25 mouse cellular contexts compared by ENCODE assay signal in the genomic region with DNA sequence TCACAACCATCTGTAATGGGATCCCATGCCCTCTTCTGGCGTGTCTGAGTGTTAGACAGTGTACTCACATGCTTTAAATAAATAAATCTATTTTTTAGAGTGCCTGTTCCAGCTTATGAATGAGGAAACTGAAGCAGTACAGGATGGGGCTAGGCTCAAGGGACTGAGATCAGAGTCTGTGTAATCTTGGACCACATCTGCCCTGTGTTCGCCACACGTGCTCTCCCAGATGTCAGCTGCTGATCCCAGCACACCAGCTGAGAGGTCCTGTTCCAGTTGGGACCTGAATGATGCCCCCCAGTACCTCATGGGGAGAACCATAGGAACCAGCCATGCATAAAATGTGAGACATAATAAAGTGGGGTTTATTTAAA. TPM values are rescaled to one million over a fixed set of nuclear protein-coding genes. Genes with fewer than 3 reads are reported as not detected.
A peak's percentile ranks its signal among the peaks of the same experiment; 100 is the strongest.
DNase-seq lines count a peak whose midpoint lies in the region; ATAC-seq lines count a peak whose summit lies in the region.
"Had no signal": no experiment of that assay in that cellular context is flagged by ENCODE, and none has a peak within 500 bp of the region (broad histone marks: within the 10 kb centered on the region; RNA-seq: fewer than 3 reads in every experiment).

No protein-coding gene starts in this region.

- no peak overlapping the region for H3K9ac ChIP-seq in kidney, embryonic 15.5 days
- no peak overlapping the region for H3K9ac ChIP-seq in midbrain, embryonic 11.5 days (ENCODE audit: low read length)
- no peak overlapping the region for H3K9ac ChIP-seq in midbrain, embryonic 14.5 days (replicated peaks; ENCODE audit: low read length)
- H3K9ac ChIP-seq in embryonic facial prominence, embryonic 14.5 days (ENCODE audit: low read depth, low read length) = no peak overlapping the region
- H3K9ac ChIP-seq: forebrain, embryonic 13.5 days; limb, embryonic 15.5 days; liver, embryonic 15.5 days had no signal

- peaks cover 16% of the 10 kb centered on the region; the same call in 1 of the 2 replicates for H3K4me1 ChIP-seq in kidney, embryonic 15.5 days
- 0 out of 2 replicates have a peak, but pooled peaks cover 4% of the 10 kb centered on the region for H3K4me1 ChIP-seq in midbrain, embryonic 11.5 days (ENCODE audit: control insufficient read depth, insufficient read depth, low read length)
- H3K4me1 ChIP-seq in midbrain, embryonic 14.5 days (ENCODE audit: control insufficient read depth, insufficient read depth, low read length) = 0 out of 2 replicates have a peak, but pooled peaks cover 5% of the 10 kb centered on the region
- peaks cover 10% of the 10 kb centered on the region for H3K4me1 ChIP-seq in embryonic facial prominence, embryonic 14.5 days (ENCODE audit: control insufficient read depth, insufficient read depth, low read length)
- H3K4me1 ChIP-seq: liver, embryonic 15.5 days; megakaryocyte, embryonic 14.5 days had no signal

- peak overlapping the region; percentile 39; the same call in 1 of the 2 replicates for H3K27ac ChIP-seq in kidney, embryonic 15.5 days
- no peak overlapping the region for H3K27ac ChIP-seq in midbrain, embryonic 11.5 days (ENCODE audit: low read depth, low read length)
- no peak overlapping the region for H3K27ac ChIP-seq in midbrain, embryonic 14.5 days (replicated peaks; ENCODE audit: low read depth, low read length)
- H3K27ac ChIP-seq in embryonic facial prominence, embryonic 14.5 days (replicated peaks; ENCODE audit: low read depth, low read length) = no peak overlapping the region
- H3K27ac ChIP-seq: forebrain, embryonic 13.5 days; limb, embryonic 15.5 days; liver, embryonic 15.5 days had no signal

- no peak for ATAC-seq in kidney, embryonic 15.5 days (replicated peaks; ENCODE audit: low FRiP score)
- no peak for ATAC-seq in midbrain, embryonic 11.5 days (ENCODE audit: low FRiP score)
- ATAC-seq in midbrain, embryonic 14.5 days (ENCODE audit: low FRiP score, low TSS enrichment) = no peak
- peak; percentile 56 for ATAC-seq in embryonic facial prominence, embryonic 14.5 days (ENCODE audit: low read depth)
- ATAC-seq in granulocyte monocyte progenitor cell, adult 5-6 weeks (replicated peaks; ENCODE audit: poor library complexity, severe bottlenecking) = no peak
- ATAC-seq: intestine, postnatal 0 days had no signal

- H3K27me3 ChIP-seq in kidney, embryonic 15.5 days = no peaks in the 10 kb centered on the region
- no peaks in the 10 kb centered on the region for H3K27me3 ChIP-seq in midbrain, embryonic 11.5 days (ENCODE audit: control insufficient read depth, insufficient read depth, low read length)
- no peaks in the 10 kb centered on the region for H3K27me3 ChIP-seq in midbrain, embryonic 14.5 days (ENCODE audit: control insufficient read depth, insufficient read depth, low read length)
- H3K27me3 ChIP-seq in embryonic facial prominence, embryonic 14.5 days (replicated peaks; ENCODE audit: control insufficient read depth, insufficient read depth, low read length) = no peaks in the 10 kb centered on the region
- H3K27me3 ChIP-seq: forebrain, embryonic 13.5 days; limb, embryonic 15.5 days had no signal

- no peaks in the 10 kb centered on the region for H3K36me3 ChIP-seq in kidney, embryonic 15.5 days
- no peaks in the 10 kb centered on the region for H3K36me3 ChIP-seq in midbrain, embryonic 11.5 days (ENCODE audit: control insufficient read depth, insufficient read depth, low read length)
- H3K36me3 ChIP-seq in midbrain, embryonic 14.5 days (ENCODE audit: control insufficient read depth, insufficient read depth, low read length) = no peaks in the 10 kb centered on the region
- no peaks in the 10 kb centered on the region for H3K36me3 ChIP-seq in embryonic facial prominence, embryonic 14.5 days (ENCODE audit: control insufficient read depth, insufficient read depth, low read length)
- H3K36me3 ChIP-seq: limb, embryonic 15.5 days; liver, embryonic 15.5 days had no signal

- no peak overlapping the region for H3K4me3 ChIP-seq in kidney, embryonic 15.5 days (replicated peaks)
- H3K4me3 ChIP-seq in midbrain, embryonic 11.5 days (ENCODE audit: low read depth, low read length) = no peak overlapping the region
- H3K4me3 ChIP-seq in midbrain, embryonic 14.5 days (replicated peaks; ENCODE audit: low read depth, low read length) = no peak overlapping the region
- no peak overlapping the region for H3K4me3 ChIP-seq in embryonic facial prominence, embryonic 14.5 days (ENCODE audit: low read depth, low read length)
- H3K4me3 ChIP-seq: erythroblast, embryonic 14.5 days; forebrain, embryonic 13.5 days; limb, embryonic 15.5 days; liver, embryonic 15.5 days; megakaryocyte, embryonic 14.5 days had no signal

- no peak for DNase-seq in kidney, adult 8-10 months
- peak; percentile 68 for DNase-seq in midbrain, embryonic 11.5 days (ENCODE audit: low spot score, missing footprints)
- DNase-seq in midbrain, embryonic 14.5 days = no peak
- DNase-seq in embryonic facial prominence, embryonic 14.5 days (ENCODE audit: low spot score) = peak; percentile 10
- DNase-seq in skeletal muscle tissue, adult 2 months (ENCODE audit: low read depth, low spot score) = peak; percentile 48
- DNase-seq: adrenal gland, postnatal 36 days; B cell, adult 2 months; cerebellum, adult 11-12 months; cerebellum, postnatal 14 days; lung, postnatal 14 days; thymus, postnatal 25 days had no signal

- 37% methylated on average over 3 of the region's 3 CpGs for WGBS in kidney, embryonic 15.5 days
- 52% methylated on average over 3 of the region's 3 CpGs for WGBS in midbrain, embryonic 11.5 days
- WGBS in midbrain, embryonic 14.5 days = 39% methylated on average over 3 of the region's 3 CpGs
- WGBS in embryonic facial prominence, embryonic 14.5 days = 15% methylated on average over 3 of the region's 3 CpGs

- no peaks in the 10 kb centered on the region for H3K9me3 ChIP-seq in kidney, embryonic 15.5 days (replicated peaks)
- H3K9me3 ChIP-seq in midbrain, embryonic 11.5 days (ENCODE audit: control insufficient read depth, low read length) = no peaks in the 10 kb centered on the region
- H3K9me3 ChIP-seq in midbrain, embryonic 14.5 days (ENCODE audit: control insufficient read depth, low read length) = no peaks in the 10 kb centered on the region
- H3K9me3 ChIP-seq in embryonic facial prominence, embryonic 14.5 days (ENCODE audit: control insufficient read depth, low read length) = no peaks in the 10 kb centered on the region
- H3K9me3 ChIP-seq: forebrain, embryonic 13.5 days; liver, embryonic 15.5 days had no signal

- no peak overlapping the region for H3K4me2 ChIP-seq in kidney, embryonic 15.5 days
- no peak overlapping the region for H3K4me2 ChIP-seq in midbrain, embryonic 11.5 days
- H3K4me2 ChIP-seq in midbrain, embryonic 14.5 days (ENCODE audit: low read length) = no peak overlapping the region
- H3K4me2 ChIP-seq in embryonic facial prominence, embryonic 14.5 days (ENCODE audit: low read depth, low read length) = no peak overlapping the region
- H3K4me2 ChIP-seq: forebrain, embryonic 13.5 days; limb, embryonic 15.5 days; liver, embryonic 15.5 days had no signal

RNA-seq across cellular contexts. Expression of a gene that starts 6.4 kb away (rescaled TPM):
- polyA plus RNA-seq in kidney, embryonic 15.5 days (2015; fragmentation: Nextera tagmentation; extraction: Ambion mirVana) = 7.9 and 8.9 TPM in 2 replicates
- not detected in 2 replicates for polyA plus RNA-seq in midbrain, embryonic 11.5 days (2014; fragmentation: Nextera tagmentation; extraction: Ambion mirVana)
- polyA plus RNA-seq in midbrain, embryonic 14.5 days (2014; fragmentation: Nextera tagmentation; extraction: Ambion mirVana) = not detected in 2 replicates
- polyA plus RNA-seq in embryonic facial prominence, embryonic 14.5 days (2014; fragmentation: Nextera tagmentation; extraction: Ambion mirVana) = 0.15 TPM in 1 of 2 replicates, not detected in the other
- total RNA-seq in granulocyte monocyte progenitor cell, adult 5-6 weeks (2014; fragmentation: Nextera tagmentation) = not detected in 2 replicates
- not detected in 2 replicates for total RNA-seq in granulocyte monocyte progenitor cell, adult 5-6 weeks (2017)
- total RNA-seq: adrenal gland, postnatal 36 days; hematopoietic stem cell, adult 5-6 weeks; layer of hippocampus, postnatal 10 days had no signal
- polyA plus RNA-seq: erythroblast, embryonic 14.5 days; forebrain, embryonic 13.5 days; frontal cortex, adult 2 months; heart, embryonic 16.5 days; intestine, postnatal 0 days; limb, embryonic 15.5 days; liver, embryonic 15.5 days; neural tube, embryonic 11.5 days had no signal

RNA-seq across cellular contexts. Expression of a gene that starts 34.3 kb away (rescaled TPM):
- 16.3 and 18.8 TPM in 2 replicates for polyA plus RNA-seq in kidney, embryonic 15.5 days (2015; fragmentation: Nextera tagmentation; extraction: Ambion mirVana)
- polyA plus RNA-seq in midbrain, embryonic 11.5 days (2014; fragmentation: Nextera tagmentation; extraction: Ambion mirVana) = 1.1 and 1.4 TPM in 2 replicates
- polyA plus RNA-seq in midbrain, embryonic 14.5 days (2014; fragmentation: Nextera tagmentation; extraction: Ambion mirVana) = 4.1 and 4.4 TPM in 2 replicates
- 4.5 and 4.9 TPM in 2 replicates for polyA plus RNA-seq in embryonic facial prominence, embryonic 14.5 days (2014; fragmentation: Nextera tagmentation; extraction: Ambion mirVana)
- not detected in 2 replicates for total RNA-seq in granulocyte monocyte progenitor cell, adult 5-6 weeks (2014; fragmentation: Nextera tagmentation)
- total RNA-seq in granulocyte monocyte progenitor cell, adult 5-6 weeks (2017) = 0.17 and 0.46 TPM in 2 replicates
- total RNA-seq: gastrocnemius, adult 8-10 months had no signal

Comparison
In these comparisons a context has a peak if more than half of its experiments do, and no peak if none do; other contexts are left out.
1. DNase-seq: peak in midbrain, embryonic 11.5 days (single experiment), embryonic facial prominence, embryonic 14.5 days (single experiment) and skeletal muscle tissue, adult 2 months (single experiment); none in kidney, adult 8-10 months (0 of 2) and midbrain, embryonic 14.5 days (single experiment).